Mouse (Mus musculus): ENCODE results near the gene 7420426K07Rik. TPM values are rescaled to one million over a fixed set of nuclear protein-coding genes. Genes with fewer than 3 reads are reported as not detected.

The 7420426K07Rik gene
- not detected in 2 replicates for polyA plus RNA-seq (2012; rRNA removed)

- TF ChIP-seq CTCF (IDR thresholded peaks at IDR 0.05; ENCODE audit: borderline replicate concordance, extremely low read depth, insufficient read depth, insufficient read length) (no peak), POLR2A (IDR thresholded peaks at IDR 0.05; ENCODE audit: borderline replicate concordance, extremely low read depth, insufficient read depth, insufficient read length, poor library complexity, severe bottlenecking) (no peak)
- DNase-seq (ENCODE audit: low read depth): no peak
Observed at GRCm38 (mm10) chr9:98902819-98903218, at the start of gene 7420426K07Rik. TSS of gene 7420426K07Rik (plus strand) at chr9:98903119.

GRCm38 (mm10) chr9:98856210-98856609 lies 46.7 kb upstream of the 7420426K07Rik start, which contains the start of gene Prr23a2:
TSS of gene Prr23a2 (plus strand) at chr9:98856494.
- DNase-seq (ENCODE audit: low read depth): no peak
- TF ChIP-seq POLR2A (IDR thresholded peaks at IDR 0.05; ENCODE audit: borderline replicate concordance, extremely low read depth, insufficient read depth, insufficient read length, poor library complexity, severe bottlenecking) (no peak), CTCF (IDR thresholded peaks at IDR 0.05; ENCODE audit: borderline replicate concordance, extremely low read depth, insufficient read depth, insufficient read length) (no peak)

GRCm38 (mm10) chr9:98863463-98863862 lies 39.5 kb upstream of the 7420426K07Rik start:
- TF ChIP-seq POLR2A (IDR thresholded peaks at IDR 0.05; ENCODE audit: borderline replicate concordance, extremely low read depth, insufficient read depth, insufficient read length, poor library complexity, severe bottlenecking) (no peak), CTCF (IDR thresholded peaks at IDR 0.05; ENCODE audit: borderline replicate concordance, extremely low read depth, insufficient read depth, insufficient read length) (peak; percentile 20; the same call in 1 of the 2 replicates)
- peak; percentile 13 for DNase-seq (ENCODE audit: low read depth)

- no peak for DNase-seq (ENCODE audit: low read depth)
- TF ChIP-seq CTCF (IDR thresholded peaks at IDR 0.05; ENCODE audit: borderline replicate concordance, extremely low read depth, insufficient read depth, insufficient read length) (no peak), POLR2A (IDR thresholded peaks at IDR 0.05; ENCODE audit: borderline replicate concordance, extremely low read depth, insufficient read depth, insufficient read length, poor library complexity, severe bottlenecking) (no peak)
Observed at GRCm38 (mm10) chr9:98864571-98864970, 38.3 kb upstream of the 7420426K07Rik start, which contains the start of gene Prr23a3. TSS of gene Prr23a3 (plus strand) at chr9:98864767.

- no peak for DNase-seq (ENCODE audit: low read depth)
- no peak for TF ChIP-seq POLR2A (IDR thresholded peaks at IDR 0.05; ENCODE audit: borderline replicate concordance, extremely low read depth, insufficient read depth, insufficient read length, poor library complexity, severe bottlenecking)
Observed at GRCm38 (mm10) chr9:98901486-98901885, 1.4 kb upstream of the 7420426K07Rik start.

GRCm38 (mm10) chr9:98920629-98921523 lies 18.0 kb downstream of the 7420426K07Rik start:
- no peak for TF ChIP-seq POLR2A (IDR thresholded peaks at IDR 0.05; ENCODE audit: borderline replicate concordance, extremely low read depth, insufficient read depth, insufficient read length, poor library complexity, severe bottlenecking)
- TF ChIP-seq CTCF (IDR thresholded peaks at IDR 0.05; ENCODE audit: borderline replicate concordance, extremely low read depth, insufficient read depth, insufficient read length): no peak
- no peak for DNase-seq (ENCODE audit: low read depth)

GRCm38 (mm10) chr9:98923119-98923518 lies 20.2 kb downstream of the 7420426K07Rik start:
- no peak for TF ChIP-seq POLR2A (IDR thresholded peaks at IDR 0.05; ENCODE audit: borderline replicate concordance, extremely low read depth, insufficient read depth, insufficient read length, poor library complexity, severe bottlenecking)
- peak; percentile 37 for DNase-seq (ENCODE audit: low read depth)

- DNase-seq (ENCODE audit: low read depth): no peak
- TF ChIP-seq CTCF (IDR thresholded peaks at IDR 0.05; ENCODE audit: borderline replicate concordance, extremely low read depth, insufficient read depth, insufficient read length): no peak
Observed at GRCm38 (mm10) chr9:98924183-98924582, 21.3 kb downstream of the 7420426K07Rik start.

GRCm38 (mm10) chr9:98929496-98929895 lies 26.6 kb downstream of the 7420426K07Rik start:
- no peak for DNase-seq (ENCODE audit: low read depth)
- TF ChIP-seq POLR2A (IDR thresholded peaks at IDR 0.05; ENCODE audit: borderline replicate concordance, extremely low read depth, insufficient read depth, insufficient read length, poor library complexity, severe bottlenecking) (no peak), CTCF (IDR thresholded peaks at IDR 0.05; ENCODE audit: borderline replicate concordance, extremely low read depth, insufficient read depth, insufficient read length) (peak; percentile 44; the same call in 1 of the 2 replicates)

GRCm38 (mm10) chr9:98932931-98933330 lies 30.0 kb downstream of the 7420426K07Rik start:
- TF ChIP-seq POLR2A (IDR thresholded peaks at IDR 0.05; ENCODE audit: borderline replicate concordance, extremely low read depth, insufficient read depth, insufficient read length, poor library complexity, severe bottlenecking) (no peak), CTCF (IDR thresholded peaks at IDR 0.05; ENCODE audit: borderline replicate concordance, extremely low read depth, insufficient read depth, insufficient read length) (no peak)
- peak; percentile 25 for DNase-seq (ENCODE audit: low read depth)

GRCm38 (mm10) chr9:98935190-98935909 lies 32.4 kb downstream of the 7420426K07Rik start:
- peak; percentile 25 for DNase-seq (ENCODE audit: low read depth)
- no peak for TF ChIP-seq POLR2A (IDR thresholded peaks at IDR 0.05; ENCODE audit: borderline replicate concordance, extremely low read depth, insufficient read depth, insufficient read length, poor library complexity, severe bottlenecking)
- TF ChIP-seq CTCF (IDR thresholded peaks at IDR 0.05; ENCODE audit: borderline replicate concordance, extremely low read depth, insufficient read depth, insufficient read length): no peak

Measured in brain, embryonic 14.5 days (tissue).